ENCODE assay signal across 8 mouse cellular contexts in the genomic region with DNA sequence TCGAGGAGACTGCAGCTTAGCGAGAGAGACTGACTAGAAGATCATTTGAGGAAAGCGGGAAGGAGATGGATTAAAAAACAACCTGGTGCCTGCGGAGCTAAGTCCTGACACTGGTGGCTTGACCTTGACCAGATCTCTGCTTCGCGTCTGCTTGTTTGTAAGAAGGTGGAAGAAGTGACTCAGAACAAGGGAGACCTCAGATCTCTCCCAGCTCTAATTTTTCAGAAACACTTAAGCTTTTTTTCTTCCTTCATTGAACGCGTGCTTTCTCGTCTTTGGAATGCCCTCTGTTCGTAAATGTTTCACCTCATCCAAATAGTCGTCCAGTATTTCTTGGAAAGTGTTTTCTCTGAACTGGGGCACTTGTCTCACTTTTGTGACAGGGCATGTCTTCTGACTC. TPM values are rescaled to one million over a fixed set of nuclear protein-coding genes. Genes with fewer than 3 reads are reported as not detected.
DNase-seq lines count a peak whose midpoint lies in the region; ATAC-seq lines count a peak whose summit lies in the region.

No protein-coding gene starts in this region.

- peak overlapping the region; percentile 69 for H3K4me2 ChIP-seq in heart, embryonic 16.5 days (ENCODE audit: low read depth, low read length)
- peak overlapping the region; percentile 92 for H3K4me2 ChIP-seq in embryonic facial prominence, embryonic 12.5 days (replicated peaks)
- peak overlapping the region; percentile 44 for H3K4me2 ChIP-seq in limb, embryonic 11.5 days (ENCODE audit: low read depth, severe bottlenecking)
- peak overlapping the region; percentile 86 for H3K4me2 ChIP-seq in neural tube, embryonic 12.5 days (replicated peaks)

- H3K9me3 ChIP-seq in heart, embryonic 16.5 days (replicated peaks; ENCODE audit: control insufficient read depth, low read length): no peaks in the 10 kb centered on the region
- no peaks in the 10 kb centered on the region for H3K9me3 ChIP-seq in embryonic facial prominence, embryonic 12.5 days
- no peaks in the 10 kb centered on the region for H3K9me3 ChIP-seq in limb, embryonic 11.5 days (ENCODE audit: control insufficient read depth, low read length)
- no peaks in the 10 kb centered on the region for H3K9me3 ChIP-seq in neural tube, embryonic 12.5 days

- no peaks in the 10 kb centered on the region for H3K36me3 ChIP-seq in heart, embryonic 16.5 days (ENCODE audit: control insufficient read depth, insufficient read depth)
- no peaks in the 10 kb centered on the region for H3K36me3 ChIP-seq in embryonic facial prominence, embryonic 12.5 days
- no peaks in the 10 kb centered on the region for H3K36me3 ChIP-seq in limb, embryonic 11.5 days (ENCODE audit: control insufficient read depth, insufficient read depth, low read length)
- no peaks in the 10 kb centered on the region for H3K36me3 ChIP-seq in neural tube, embryonic 12.5 days

- H3K4me1 ChIP-seq in heart, embryonic 16.5 days (ENCODE audit: control insufficient read depth, insufficient read depth, low read length): peaks cover 9% of the 10 kb centered on the region
- H3K4me1 ChIP-seq in embryonic facial prominence, embryonic 12.5 days: 0 out of 2 replicates have a peak, but pooled peaks cover 7% of the 10 kb centered on the region
- H3K4me1 ChIP-seq in limb, embryonic 11.5 days (ENCODE audit: control insufficient read depth, insufficient read depth, low read length): peaks cover 5% of the 10 kb centered on the region
- peaks cover 5% of the 10 kb centered on the region for H3K4me1 ChIP-seq in neural tube, embryonic 12.5 days

- peak overlapping the region; percentile 94 for H3K27ac ChIP-seq in heart, embryonic 16.5 days (ENCODE audit: low read length)
- no peak overlapping the region for H3K27ac ChIP-seq in embryonic facial prominence, embryonic 12.5 days
- H3K27ac ChIP-seq in limb, embryonic 11.5 days (replicated peaks; ENCODE audit: low read depth, low read length): 0 out of 2 replicates have a peak overlapping the region, but pooled peaks have one; percentile 42
- H3K27ac ChIP-seq in neural tube, embryonic 12.5 days: no peak overlapping the region

- DNase-seq in heart, postnatal 4 days: no peak
- DNase-seq in limb, embryonic 11.5 days (ENCODE audit: low spot score): no peak
- DNase-seq in urinary bladder, postnatal 10 days (ENCODE audit: low spot score): no peak
- no peak for DNase-seq in Muller cell, postnatal 12 days (ENCODE audit: inconsistent ontology term)
- no peak for DNase-seq in urinary bladder, adult 2 months (ENCODE audit: low spot score)

- H3K9ac ChIP-seq in heart, embryonic 16.5 days (ENCODE audit: low read length): peak overlapping the region; percentile 65
- H3K9ac ChIP-seq in embryonic facial prominence, embryonic 12.5 days: peak overlapping the region; percentile 64; the same call in 1 of the 2 replicates
- peak overlapping the region; percentile 49 for H3K9ac ChIP-seq in limb, embryonic 11.5 days (ENCODE audit: low read length)
- H3K9ac ChIP-seq in neural tube, embryonic 12.5 days: no peak overlapping the region

- no peak for ATAC-seq in heart, embryonic 16.5 days (replicated peaks; ENCODE audit: extremely low read depth, insufficient read depth, low FRiP score)
- ATAC-seq in embryonic facial prominence, embryonic 12.5 days (ENCODE audit: insufficient number of reproducible peaks, insufficient read depth, low FRiP score, low TSS enrichment): no peak
- no peak for ATAC-seq in limb, embryonic 11.5 days (ENCODE audit: insufficient number of reproducible peaks, low FRiP score, low TSS enrichment, low read depth)
- no peak for ATAC-seq in neural tube, embryonic 12.5 days (ENCODE audit: low FRiP score, low read depth)

- H3K4me3 ChIP-seq in heart, embryonic 16.5 days (ENCODE audit: low read length): peak overlapping the region; percentile 53
- peak overlapping the region; percentile 75 for H3K4me3 ChIP-seq in embryonic facial prominence, embryonic 12.5 days
- H3K4me3 ChIP-seq in limb, embryonic 11.5 days (ENCODE audit: low read depth, low read length): peak overlapping the region; percentile 74
- H3K4me3 ChIP-seq in neural tube, embryonic 12.5 days: peak overlapping the region; percentile 90

- no peaks in the 10 kb centered on the region for H3K27me3 ChIP-seq in heart, embryonic 16.5 days (ENCODE audit: control insufficient read depth, insufficient read depth, low read length)
- H3K27me3 ChIP-seq in embryonic facial prominence, embryonic 12.5 days: no peaks in the 10 kb centered on the region
- H3K27me3 ChIP-seq in limb, embryonic 11.5 days (ENCODE audit: control insufficient read depth, insufficient read depth, low read length): no peaks in the 10 kb centered on the region
- H3K27me3 ChIP-seq in neural tube, embryonic 12.5 days (replicated peaks): no peaks in the 10 kb centered on the region

- WGBS in heart, embryonic 16.5 days: 6% methylated on average over 11 of the region's 11 CpGs
- 15% methylated on average over 11 of the region's 11 CpGs for WGBS in embryonic facial prominence, embryonic 12.5 days
- WGBS in limb, embryonic 11.5 days: 16% methylated on average over 11 of the region's 11 CpGs
- 10% methylated on average over 11 of the region's 11 CpGs for WGBS in neural tube, embryonic 12.5 days

RNA-seq across cellular contexts. Expression of a gene that starts 1.0 kb away (rescaled TPM):
- 9.0 and 10.4 TPM in 2 replicates for polyA plus RNA-seq in heart, embryonic 16.5 days (2015; fragmentation: Nextera tagmentation; extraction: Ambion mirVana)
- total RNA-seq in heart, postnatal 4 days (2021): 10 to 100 TPM; 68.0 to 68.2 TPM
- polyA plus RNA-seq in embryonic facial prominence, embryonic 12.5 days (2016; fragmentation: Nextera tagmentation; extraction: Ambion mirVana): 5.0 and 5.3 TPM in 2 replicates
- polyA plus RNA-seq in limb, embryonic 11.5 days (2014; fragmentation: Nextera tagmentation; extraction: Ambion mirVana): 3.2 and 3.8 TPM in 2 replicates
- 6.7 and 6.9 TPM in 2 replicates for polyA plus RNA-seq in neural tube, embryonic 12.5 days (2016; fragmentation: Nextera tagmentation; extraction: Ambion mirVana)
- 19.4 and 21.3 TPM in 2 replicates for polyA plus RNA-seq in urinary bladder, adult 2 months (2012; rRNA removed)

Comparison
In these comparisons a context has a peak if more than half of its experiments do, and no peak if none do; other contexts are left out.
1. H3K27ac ChIP-seq: peak in heart, embryonic 16.5 days (single experiment) and limb, embryonic 11.5 days (single experiment); none in embryonic facial prominence, embryonic 12.5 days (single experiment) and neural tube, embryonic 12.5 days (single experiment).
2. Peak in every context shown above with its lines, with median percentiles within 50 percentile points of each other: H3K4me2 ChIP-seq and H3K4me3 ChIP-seq.